Mouse (Mus musculus) naive thymus-derived CD4-positive, alpha-beta T cell, adult 5 months (primary cell): ENCODE data around the gene Tmem95. TPM values are rescaled to one million over a fixed set of nuclear protein-coding genes. Genes with fewer than 3 reads are reported as not detected.

Experiments
- polyA plus RNA-seq: library from polyadenylated mRNA; unstranded; fragments of 100-300 nt; shearing (Covaris generic); gene quantifications from one replicate; pipeline ENCODE4 v1.2.1, GENCODE M21; 2017

The Tmem95 gene
- polyA plus RNA-seq, result not detected

DNA sequence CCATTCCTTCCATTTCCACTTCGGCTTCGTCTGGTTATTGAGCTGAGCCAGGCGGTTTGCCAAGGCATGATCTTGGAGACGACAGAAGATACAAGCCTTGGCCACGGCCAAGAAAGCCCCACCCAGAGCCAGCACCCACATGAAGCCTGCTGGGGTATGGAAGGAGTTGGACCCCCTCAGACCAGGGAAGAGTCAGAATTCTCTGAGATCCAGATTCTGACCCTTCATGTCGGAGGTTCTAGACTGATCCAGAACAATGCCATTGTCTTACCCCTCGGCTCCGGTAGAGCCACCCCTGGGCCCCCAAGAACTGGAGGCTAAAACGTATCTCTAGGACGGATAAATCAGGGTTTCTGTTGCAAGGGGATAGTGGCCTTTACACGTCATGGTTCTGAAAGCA is at the start of gene Tmem95:
Tmem95 (minus strand) TSS at position 141 of the 400 bp plus-strand sequence.

DNA sequence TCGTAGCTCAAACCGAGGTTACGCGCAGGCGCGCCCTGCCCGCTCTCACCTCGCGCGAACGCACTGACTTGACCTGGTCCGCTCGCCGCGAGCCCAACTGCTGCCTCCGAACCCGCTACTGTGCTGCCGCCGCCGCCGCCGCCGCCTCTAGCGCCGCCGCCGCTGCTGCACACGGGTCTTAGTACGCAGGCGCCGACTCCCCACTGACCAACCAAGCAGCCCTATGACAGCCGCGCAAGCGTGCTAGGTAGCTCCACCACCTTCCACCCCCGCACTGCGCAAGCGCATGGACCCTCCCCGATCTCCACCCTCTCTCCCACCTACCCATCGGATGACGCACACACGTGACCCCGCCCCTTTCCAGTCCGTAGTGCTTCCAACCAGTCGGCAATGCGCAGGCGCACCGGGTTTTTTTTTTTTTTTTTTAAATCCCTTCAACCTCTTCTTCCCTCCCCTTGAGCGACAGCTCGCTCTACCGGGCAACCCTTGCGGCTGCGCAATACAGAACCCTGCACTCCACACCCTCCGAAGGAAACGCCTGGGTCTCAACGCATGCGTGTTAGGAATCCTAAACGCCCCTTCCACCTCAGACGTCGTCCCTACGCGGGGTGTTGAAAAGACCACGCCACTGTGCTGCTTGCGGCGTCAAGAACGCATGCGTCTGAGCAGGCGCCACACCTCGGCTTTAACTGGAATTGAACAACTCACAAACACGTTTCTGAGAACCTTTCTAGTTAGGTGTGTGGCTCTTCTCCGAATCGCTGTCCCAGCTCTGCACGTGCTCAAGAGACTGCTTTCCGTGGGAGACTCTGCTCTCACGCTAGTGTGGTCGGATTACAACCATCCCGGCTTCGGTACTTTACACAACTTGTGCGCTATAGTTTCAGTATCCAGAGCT is 43.5 kb upstream of the Tmem95 start, which contains the start of gene Eif5a:
Eif5a (minus strand) TSS at position 845 of the 898 bp plus-strand sequence.

DNA sequence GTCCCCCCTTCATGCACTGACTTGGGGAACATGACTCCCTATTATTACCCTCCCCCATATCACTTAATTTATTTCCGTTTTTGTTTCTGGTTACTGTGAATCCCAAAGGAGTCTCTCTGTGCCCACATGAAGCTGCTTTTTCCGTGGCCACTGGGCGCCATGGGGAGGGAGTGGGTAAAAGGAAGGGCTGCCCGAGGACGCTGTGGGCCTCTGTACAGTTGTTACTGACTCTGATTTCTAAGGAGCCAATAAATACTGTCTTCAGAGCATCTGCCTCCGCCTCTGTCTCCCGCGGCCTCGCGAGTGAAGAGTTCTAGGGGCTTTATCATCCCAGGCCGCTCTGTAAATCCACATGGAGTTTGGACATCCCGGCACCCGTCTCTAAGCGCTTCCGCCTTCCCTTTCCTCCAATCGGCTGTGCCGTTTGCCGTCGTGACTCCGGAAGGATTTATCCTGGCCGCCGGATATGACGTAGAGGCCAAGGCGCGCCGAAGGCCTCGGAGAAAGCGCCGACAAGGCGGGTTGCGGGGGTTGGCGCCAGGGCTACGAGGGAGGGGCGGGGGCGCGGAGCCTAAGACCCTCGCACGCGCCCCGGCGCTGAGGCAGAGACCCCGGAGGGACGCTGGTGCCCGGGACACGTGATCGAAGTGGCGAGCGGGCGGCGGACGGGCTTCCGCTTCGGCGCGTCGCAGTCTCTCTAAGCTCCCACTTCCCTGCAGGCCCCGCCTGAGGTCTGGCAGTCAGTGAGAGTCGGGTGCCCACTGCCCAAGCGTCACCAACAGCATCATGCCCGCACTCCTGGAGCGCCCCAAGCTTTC is 35.9 kb upstream of the Tmem95 start, which contains the start of gene Gps2:
Gps2 (plus strand) TSS at position 335 of the 818 bp plus-strand sequence.

DNA sequence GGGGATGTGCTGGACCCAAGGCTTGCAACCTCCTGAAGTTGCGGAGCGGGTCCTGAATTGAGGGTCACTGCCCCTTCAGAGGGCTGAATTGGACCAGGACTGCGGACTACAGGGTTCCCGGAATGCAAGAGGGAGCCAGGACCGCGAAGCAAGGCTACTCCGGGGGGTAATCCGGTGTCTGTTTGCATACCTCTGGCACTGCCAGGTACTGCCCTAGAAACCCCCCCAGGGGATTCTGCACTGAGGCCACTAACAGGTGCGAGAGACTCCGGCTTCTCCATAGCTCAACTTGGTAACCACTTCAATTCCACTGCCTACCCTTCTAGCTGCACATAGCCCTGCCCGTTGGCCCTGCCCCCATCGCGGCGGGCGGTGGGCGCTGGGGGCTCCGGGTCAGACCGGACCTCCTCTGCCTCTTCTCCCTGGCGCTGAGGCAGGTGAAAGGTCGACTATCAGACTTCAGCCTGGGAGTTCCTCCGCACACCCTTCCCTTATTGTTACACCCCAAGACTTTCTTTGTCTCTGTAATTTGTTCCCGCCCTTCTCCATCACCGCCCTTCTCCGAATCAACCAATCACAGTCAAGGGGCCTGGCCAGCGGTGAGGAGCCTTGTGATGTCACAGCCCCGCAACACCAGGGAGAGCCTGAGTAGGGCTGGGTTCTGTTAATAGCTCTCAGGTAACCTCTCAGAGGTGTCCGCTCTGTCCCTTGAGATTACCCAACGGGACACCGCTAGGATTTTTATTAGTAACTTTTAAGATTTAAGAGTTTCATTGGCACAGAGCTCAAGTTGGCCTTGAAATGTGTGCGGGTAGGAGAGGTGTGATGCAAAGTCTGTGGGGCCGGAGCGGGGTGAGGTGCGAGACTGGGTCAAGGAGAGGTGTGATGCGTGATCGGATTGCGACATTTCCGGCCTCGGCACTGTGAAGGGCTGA is 22.9 kb upstream of the Tmem95 start, which contains the start of the genes 2810408A11Rik and Neurl4:
2810408A11Rik (minus strand) TSS at position 517 of the 935 bp plus-strand sequence.
Neurl4 (plus strand) TSS at position 602 of the 935 bp plus-strand sequence.

DNA sequence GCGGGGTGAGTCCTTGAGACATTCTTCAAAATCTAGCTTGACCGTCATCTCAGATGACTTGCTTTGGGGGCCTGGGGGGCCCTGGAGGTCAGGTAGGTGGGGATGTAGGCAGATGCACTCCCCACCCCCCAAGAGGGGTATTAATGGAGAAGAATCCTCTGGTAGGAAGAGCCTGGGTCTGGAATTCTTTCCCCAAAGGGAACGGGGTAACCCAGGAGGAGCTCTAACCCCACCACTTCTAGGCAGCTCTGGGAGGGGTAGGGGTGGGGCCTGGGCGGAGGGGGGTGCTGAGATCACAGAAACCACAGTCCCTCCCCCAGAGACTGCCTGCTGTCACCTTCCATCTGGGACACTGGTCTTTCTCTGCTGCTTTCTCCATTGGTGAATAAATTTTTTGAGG is 17.5 kb upstream of the Tmem95 start, which contains the start of gene Acap1:
Acap1 (minus strand) TSS at position 249 of the 400 bp plus-strand sequence.

DNA sequence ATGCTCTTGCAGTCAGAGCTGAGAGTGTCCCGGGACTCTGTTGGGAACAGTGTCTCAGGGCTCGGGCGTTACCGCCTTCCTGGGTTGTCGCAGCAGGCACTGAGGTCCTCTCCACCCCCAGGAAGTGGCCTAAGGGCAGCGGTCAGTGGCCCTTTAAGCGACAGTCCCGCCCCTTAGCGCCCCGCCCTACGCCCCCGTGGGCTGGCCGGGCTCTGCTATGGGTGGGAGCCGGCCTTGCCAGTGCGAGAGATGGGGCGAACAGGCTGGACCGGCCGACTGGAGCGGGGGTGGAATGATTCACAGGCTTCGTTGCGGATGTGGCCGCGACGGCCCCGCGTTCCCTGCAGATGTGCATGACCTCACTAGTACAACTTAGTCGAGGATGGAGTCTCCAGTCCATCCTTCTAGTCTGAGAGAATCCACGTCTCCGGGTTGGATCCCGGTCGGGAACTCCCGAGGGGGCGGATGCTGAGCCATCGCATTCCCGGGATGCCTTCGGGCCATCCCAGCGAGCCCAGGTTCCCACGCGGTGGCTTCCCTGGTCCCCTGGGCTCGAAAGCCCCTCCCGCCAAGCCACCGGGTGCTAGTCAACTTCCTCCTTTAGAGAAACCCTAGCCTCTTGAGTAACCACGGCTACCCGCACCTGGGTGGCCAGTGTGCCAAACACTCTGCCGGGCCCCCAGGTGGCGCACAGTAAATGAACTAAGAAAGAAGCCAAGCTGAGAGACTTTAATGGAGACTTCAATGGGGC is 3.2 kb upstream of the Tmem95 start, which contains the start of gene Kctd11:
Kctd11 (minus strand) TSS at position 554 of the 751 bp plus-strand sequence.

DNA sequence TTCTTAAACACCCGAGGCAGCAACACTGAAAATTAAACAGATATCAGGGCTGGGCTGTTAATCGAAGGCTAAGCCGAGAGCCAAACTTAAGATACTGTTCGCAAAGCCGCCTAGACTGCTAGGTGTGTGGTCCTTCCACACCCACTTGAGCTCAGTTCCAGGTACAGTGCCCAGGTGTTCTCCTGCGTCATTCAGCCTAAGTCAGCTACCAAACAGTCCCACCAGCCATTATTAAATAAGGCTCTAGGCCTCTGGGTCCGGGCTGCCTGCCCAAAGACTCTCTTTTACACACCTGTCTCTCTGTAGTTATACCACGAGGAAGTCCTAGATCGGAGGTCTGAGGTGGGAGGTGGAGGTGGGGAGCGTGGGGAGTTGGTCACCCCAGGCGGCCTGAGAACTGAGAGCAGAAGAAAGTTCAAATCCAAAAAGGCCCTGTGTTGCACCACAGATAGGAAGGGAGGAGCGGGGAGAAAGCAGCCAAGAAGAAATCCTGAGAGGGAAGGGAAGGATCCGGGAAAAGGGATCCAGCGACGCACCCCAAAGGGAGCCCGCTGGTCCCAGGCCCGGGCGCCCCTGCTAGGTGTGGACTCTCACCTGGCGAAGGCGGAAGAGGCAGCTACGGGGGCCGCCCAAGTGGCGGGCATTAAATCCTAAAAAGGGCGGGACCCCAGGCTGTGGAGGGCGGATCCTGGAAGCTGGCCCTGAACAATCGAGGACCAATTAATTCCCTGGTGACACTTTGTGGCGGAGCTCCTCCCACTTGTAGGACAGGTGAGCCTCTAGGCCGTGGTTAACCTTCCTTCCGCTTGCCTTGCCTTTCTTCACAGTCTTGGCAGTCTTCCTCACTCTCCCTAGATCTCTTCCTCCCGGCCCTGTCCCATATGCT is 19.5 kb downstream of the Tmem95 start, which contains the start of gene Tnk1:
Tnk1 (minus strand) TSS at position 618 of the 886 bp plus-strand sequence.

DNA sequence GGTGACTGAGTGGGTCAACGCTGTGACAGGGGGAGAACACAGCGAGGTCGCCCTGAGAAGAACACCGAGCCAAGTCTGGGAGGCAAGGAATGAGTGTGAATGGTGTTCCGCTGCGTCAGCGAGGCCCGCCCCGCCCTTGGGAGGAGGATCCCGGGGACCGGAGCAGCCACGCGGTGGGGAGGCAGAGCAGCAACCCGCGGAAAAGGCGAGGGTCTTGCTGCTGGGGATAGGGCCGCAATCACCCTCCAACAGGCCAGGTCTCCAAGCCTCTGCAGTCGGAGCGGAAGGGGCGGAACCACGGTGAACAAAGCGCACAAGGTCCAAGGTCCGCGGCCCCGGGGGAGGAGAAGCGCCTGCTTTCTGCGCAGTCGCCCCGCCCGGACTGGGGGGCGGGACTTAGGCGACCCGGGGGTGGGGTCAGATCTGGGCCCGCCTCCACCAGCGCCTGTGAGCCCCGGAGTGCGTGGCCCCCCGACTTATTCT is 31.6 kb downstream of the Tmem95 start, which contains the start of gene Plscr3:
Plscr3 (plus strand) TSS at position 179 of the 483 bp plus-strand sequence.

DNA sequence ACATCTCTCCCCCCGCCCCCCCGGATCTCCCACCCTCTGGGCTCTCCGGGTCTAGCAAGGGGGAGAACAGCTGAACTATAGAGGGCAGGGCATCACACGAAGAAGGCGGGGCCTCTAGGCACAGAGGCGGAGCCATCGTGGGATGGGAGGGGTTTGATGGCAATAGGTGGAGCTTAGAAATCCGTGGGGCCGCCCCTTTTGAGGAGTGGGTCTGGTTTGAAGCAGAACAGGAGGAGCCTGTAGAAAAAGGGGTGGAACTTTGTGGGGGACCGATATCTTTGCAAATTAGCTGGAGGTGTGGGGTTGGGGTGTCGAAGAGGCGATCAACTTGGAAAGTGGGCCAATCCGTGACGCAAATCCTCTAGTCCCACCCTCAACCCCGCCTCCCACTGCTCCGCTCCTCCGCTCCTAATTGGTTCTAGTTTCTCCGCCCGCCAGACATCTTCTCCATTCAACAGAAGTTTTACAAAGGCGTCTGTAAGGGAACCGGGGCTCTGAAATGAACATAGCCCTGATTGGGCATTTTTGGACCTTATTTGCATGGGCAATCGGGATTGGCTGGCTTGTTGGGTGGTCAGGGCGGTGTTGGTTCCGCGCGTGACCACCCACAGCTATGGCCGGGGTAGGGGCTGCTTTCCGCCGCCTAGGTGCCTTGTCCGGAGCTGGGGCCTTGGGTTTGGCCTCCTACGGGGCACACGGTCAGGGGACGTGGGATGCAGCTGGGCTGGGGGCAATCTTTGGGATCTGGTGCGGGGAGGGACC is 39.7 kb downstream of the Tmem95 start, which contains the start of gene Tmem256:
Tmem256 (plus strand) TSS at position 563 of the 762 bp plus-strand sequence.

DNA sequence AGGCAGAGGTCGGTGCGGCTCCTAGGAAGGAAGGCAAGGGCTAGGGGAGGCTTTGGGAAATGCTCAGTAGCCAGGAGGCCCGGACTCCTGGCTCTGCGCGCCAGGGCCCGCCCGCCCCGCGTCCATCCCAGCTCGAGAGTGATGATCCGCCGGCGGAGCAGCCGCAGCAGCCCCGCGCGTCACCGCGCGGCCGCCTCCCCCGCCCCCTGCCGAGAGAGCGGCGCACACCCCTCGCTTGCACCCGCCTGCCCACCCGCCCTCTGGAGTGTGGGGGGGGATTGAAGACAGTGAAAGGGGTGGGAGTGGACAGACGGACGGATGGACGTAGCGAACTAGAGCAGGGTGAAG is 40.2 kb downstream of the Tmem95 start, which contains the start of gene Nlgn2:
Nlgn2 (minus strand) TSS at position 181 of the 348 bp plus-strand sequence.

Other genes with a start within 250 kb of the Tmem95 start
- gene Fxr2, start 245.0 kb downstream of the Tmem95 start, polyA plus RNA-seq, result 73.2 TPM
- gene Sox15, start 222.7 kb downstream of the Tmem95 start, polyA plus RNA-seq, result not detected
- gene Mpdu1, start 215.4 kb downstream of the Tmem95 start, polyA plus RNA-seq, result 49.4 TPM
- 2.1 TPM for gene Cd68, start 211.9 kb downstream of the Tmem95 start, polyA plus RNA-seq
- 703 TPM for gene Eif4a1, start 205.6 kb downstream of the Tmem95 start, polyA plus RNA-seq
- 41.7 TPM for gene Senp3, start 195.9 kb downstream of the Tmem95 start, polyA plus RNA-seq
- gene Tnfsf13, start 192.2 kb downstream of the Tmem95 start, polyA plus RNA-seq, result not detected
- not detected for gene Tnfsf12, start 182.2 kb downstream of the Tmem95 start, polyA plus RNA-seq
- gene Tnfsfm13, start 181.9 kb downstream of the Tmem95 start, polyA plus RNA-seq, result not detected
- gene Polr2a, start 119.4 kb downstream of the Tmem95 start, polyA plus RNA-seq, result 56.9 TPM
- not detected for gene Slc35g3, start 116.0 kb downstream of the Tmem95 start, polyA plus RNA-seq
- gene Zbtb4, start 112.1 kb downstream of the Tmem95 start, polyA plus RNA-seq, result 8.0 TPM
- gene Chrnb1, start 82.1 kb downstream of the Tmem95 start, polyA plus RNA-seq, result 2.2 TPM
- not detected for gene Fgf11, start 76.2 kb downstream of the Tmem95 start, polyA plus RNA-seq
- gene Tmem102, start 72.4 kb downstream of the Tmem95 start, polyA plus RNA-seq, result not detected
- gene Gm39566, start 62.7 kb downstream of the Tmem95 start, polyA plus RNA-seq, result not detected
- gene Spem2, start 59.6 kb downstream of the Tmem95 start, polyA plus RNA-seq, result not detected
- gene Spem1, start 55.8 kb downstream of the Tmem95 start, polyA plus RNA-seq, result not detected
- gene Nlgn2, start 40.2 kb downstream of the Tmem95 start, polyA plus RNA-seq, result 0.09 TPM
- 27.8 TPM for gene Tmem256, start 39.5 kb downstream of the Tmem95 start, polyA plus RNA-seq
- 18.0 TPM for gene Plscr3, start 31.6 kb downstream of the Tmem95 start, polyA plus RNA-seq
- gene Tnk1, start 19.3 kb downstream of the Tmem95 start, polyA plus RNA-seq, result not detected
- 0.51 TPM for gene Kctd11, start 3.4 kb upstream of the Tmem95 start, polyA plus RNA-seq
- 615 TPM for gene Acap1, start 17.5 kb upstream of the Tmem95 start, polyA plus RNA-seq
- gene 2810408A11Rik, start 23.0 kb upstream of the Tmem95 start, polyA plus RNA-seq, result 2.6 TPM
- 7.7 TPM for gene Neurl4, start 23.1 kb upstream of the Tmem95 start, polyA plus RNA-seq
- gene Gps2, start 35.9 kb upstream of the Tmem95 start, polyA plus RNA-seq, result 253 TPM
- gene Eif5a, start 43.9 kb upstream of the Tmem95 start, polyA plus RNA-seq, result 965 TPM
- gene Ybx2, start 57.8 kb upstream of the Tmem95 start, polyA plus RNA-seq, result not detected
- not detected for gene Slc2a4, start 70.2 kb upstream of the Tmem95 start, polyA plus RNA-seq
- not detected for gene Cldn7, start 86.8 kb upstream of the Tmem95 start, polyA plus RNA-seq
- gene Ctdnep1, start 103.1 kb upstream of the Tmem95 start, polyA plus RNA-seq, result 31.4 TPM
- gene Elp5, start 104.5 kb upstream of the Tmem95 start, polyA plus RNA-seq, result 47.8 TPM
- 310 TPM for gene Gabarap, start 113.1 kb upstream of the Tmem95 start, polyA plus RNA-seq
- gene Phf23, start 117.8 kb upstream of the Tmem95 start, polyA plus RNA-seq, result 49.5 TPM
- 27.2 TPM for gene Dvl2, start 122.6 kb upstream of the Tmem95 start, polyA plus RNA-seq
- gene Acadvl, start 137.4 kb upstream of the Tmem95 start, polyA plus RNA-seq, result 87.7 TPM
- gene Dlg4, start 138.9 kb upstream of the Tmem95 start, polyA plus RNA-seq, result 2.4 TPM
- not detected for gene Asgr1, start 176.1 kb upstream of the Tmem95 start, polyA plus RNA-seq
- not detected for gene Asgr2, start 214.6 kb upstream of the Tmem95 start, polyA plus RNA-seq